Mouse (Mus musculus): ENCODE measurements around the gene Nr1i2. TPM values are rescaled to one million over a fixed set of nuclear protein-coding genes. Genes with fewer than 3 reads are reported as not detected.
A peak's percentile ranks its signal among the peaks of the same experiment; 100 is the strongest.

Nr1i2 gene
- total and polyA plus RNA-seq, 3 experiments = not detected

- Histone ChIP-seq H3K9me3 (replicated peaks; ENCODE audit: insufficient read depth, low read length) (no peaks in the 10 kb centered on the region), H3K4me1 (ENCODE audit: control insufficient read depth in 1 of 2, insufficient read depth in 2 of 2, low read length in 2 of 2) (no peaks in the 10 kb centered on the region), H3K27me3 (ENCODE audit: control insufficient read depth in 1 of 2, insufficient read depth in 2 of 2, low read length in 2 of 2) (peaks cover 1 to 9% of the 10 kb centered on the region in 2 experiments), H3K9ac (ENCODE audit: control insufficient read depth, low read depth, low read length, poor library complexity, severe bottlenecking) (no peak overlapping the region), H3K79me2 (ENCODE audit: control insufficient read depth, insufficient read depth, low read length, poor library complexity) (no peaks in the 10 kb centered on the region), H3K27ac (ENCODE audit: control insufficient read depth, low read depth, low read length) (no peak overlapping the region), H3K4me3 (ENCODE audit: control insufficient read depth in 1 of 2, insufficient read depth in 1 of 2, low read depth in 2 of 2, low read length in 2 of 2) (no peak overlapping the region), H3K36me3 (ENCODE audit: control insufficient read depth in 1 of 2, insufficient read depth in 2 of 2, low read length in 2 of 2) (no peaks in the 10 kb centered on the region)
- no peak for DNase-seq (ENCODE audit: low read depth, low spot score)
- no peak for TF ChIP-seq MAX (IDR thresholded peaks at IDR 0.05; ENCODE audit: low read length)
- TF ChIP-seq EP300 (IDR thresholded peaks at IDR 0.05; ENCODE audit: low read depth in 1 of 2, low read length in 2 of 2) = no peak
- TF ChIP-seq E2F4 (IDR thresholded peaks at IDR 0.05; ENCODE audit: borderline replicate concordance, low read depth, low read length) = no peak
- TF ChIP-seq MAZ (IDR thresholded peaks at IDR 0.05; ENCODE audit: low read depth, low read length) = no peak
- no peak for TF ChIP-seq USF1 (IDR thresholded peaks at IDR 0.05; ENCODE audit: low read depth, low read length)
Measured at GRCm38 (mm10) chr16:38285801-38286200, 8.8 kb downstream of the Nr1i2 start.

DNA sequence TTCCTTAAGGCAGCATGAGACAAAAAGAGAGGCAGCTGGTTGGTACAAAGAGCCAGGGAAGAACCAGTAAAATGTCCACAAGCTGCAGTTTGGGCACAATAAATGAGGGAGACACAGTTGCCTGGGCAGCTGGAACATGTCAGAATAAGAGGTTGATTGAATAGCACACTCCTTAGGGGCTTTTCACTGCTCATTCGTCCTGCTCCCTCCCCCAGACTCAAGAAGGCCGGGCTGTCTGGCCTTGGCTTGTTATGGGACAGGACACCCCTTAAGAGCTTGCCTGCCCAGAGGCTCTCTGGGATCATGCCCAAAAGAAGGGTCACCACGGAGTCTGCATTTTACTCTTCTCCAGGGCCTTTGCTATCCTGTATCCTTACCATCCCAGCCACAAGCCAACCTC, 11.3 kb downstream of the Nr1i2 start:
- Histone ChIP-seq H3K27me3 (ENCODE audit: control insufficient read depth in 1 of 2, insufficient read depth in 2 of 2, low read length in 2 of 2) (peaks cover 3 to 7% of the 10 kb centered on the region in 2 experiments), H3K27ac (ENCODE audit: control insufficient read depth, low read depth, low read length) (no peak overlapping the region), H3K79me2 (ENCODE audit: control insufficient read depth, insufficient read depth, low read length, poor library complexity) (no peaks in the 10 kb centered on the region), H3K9ac (ENCODE audit: control insufficient read depth, low read depth, low read length, poor library complexity, severe bottlenecking) (no peak overlapping the region), H3K4me3 (ENCODE audit: control insufficient read depth in 1 of 2, insufficient read depth in 1 of 2, low read depth in 2 of 2, low read length in 2 of 2) (no peak overlapping the region), H3K36me3 (ENCODE audit: control insufficient read depth in 1 of 2, insufficient read depth in 2 of 2, low read length in 2 of 2) (no peaks in the 10 kb centered on the region), H3K4me1 (ENCODE audit: control insufficient read depth in 1 of 2, insufficient read depth in 2 of 2, low read length in 2 of 2) (no peaks in the 10 kb centered on the region), H3K9me3 (replicated peaks; ENCODE audit: insufficient read depth, low read length) (no peaks in the 10 kb centered on the region)
- no peak for DNase-seq (ENCODE audit: low read depth, low spot score)
- TF ChIP-seq MYB (IDR thresholded peaks at IDR 0.05; ENCODE audit: low read depth, low read length) = no peak
- no peak for TF ChIP-seq ETS1 (IDR thresholded peaks at IDR 0.05; ENCODE audit: low read depth, low read length)
- no peak for TF ChIP-seq GABPA (IDR thresholded peaks at IDR 0.05; ENCODE audit: low read depth, low read length)
- TF ChIP-seq KAT2A (conservative IDR thresholded peaks at IDR 0.05; ENCODE audit: low read depth, low read length) = no peak
- TF ChIP-seq NELFE (IDR thresholded peaks at IDR 0.05; ENCODE audit: low read depth, low read length) = no peak
- no peak for TF ChIP-seq EP300 (IDR thresholded peaks at IDR 0.05; ENCODE audit: low read depth in 1 of 2, low read length in 2 of 2)
- TF ChIP-seq E2F4 (IDR thresholded peaks at IDR 0.05; ENCODE audit: borderline replicate concordance, low read depth, low read length) = no peak
- no peak for TF ChIP-seq USF2 (IDR thresholded peaks at IDR 0.05; ENCODE audit: borderline replicate concordance in 1 of 2, insufficient read depth in 1 of 2, low read depth in 1 of 2, low read length in 2 of 2)

GRCm38 (mm10) chr16:38282559-38283160, 12.0 kb downstream of the Nr1i2 start:
- H3K9ac ChIP-seq (ENCODE audit: control insufficient read depth, low read depth, low read length, poor library complexity, severe bottlenecking) = no peak overlapping the region
- H3K9me3 ChIP-seq (replicated peaks; ENCODE audit: insufficient read depth, low read length) = no peaks in the 10 kb centered on the region
- peak overlapping the region; percentile 16 to 35; a peak in 1 of 4 replicates for H3K4me3 ChIP-seq (ENCODE audit: control insufficient read depth in 1 of 2, insufficient read depth in 1 of 2, low read depth in 2 of 2, low read length in 2 of 2)
- DNase-seq (ENCODE audit: low read depth, low spot score) = no peak
- H3K27ac ChIP-seq (ENCODE audit: control insufficient read depth, low read depth, low read length) = no peak overlapping the region
- no peaks in the 10 kb centered on the region for H3K36me3 ChIP-seq (ENCODE audit: control insufficient read depth in 1 of 2, insufficient read depth in 2 of 2, low read length in 2 of 2)
- H3K4me1 ChIP-seq (ENCODE audit: control insufficient read depth in 1 of 2, insufficient read depth in 2 of 2, low read length in 2 of 2) = no peaks in the 10 kb centered on the region
- TF ChIP-seq MEF2A (IDR thresholded peaks at IDR 0.05; ENCODE audit: extremely low read depth, insufficient replicate concordance, low read depth, low read length, poor library complexity, severe bottlenecking) (no peak), GATA1 (IDR thresholded peaks at IDR 0.05; ENCODE audit: low read depth, low read length) (no peak), EP300 (IDR thresholded peaks at IDR 0.05; ENCODE audit: low read depth in 1 of 2, low read length in 2 of 2) (no peak), USF2 (IDR thresholded peaks at IDR 0.05; ENCODE audit: borderline replicate concordance in 1 of 2, insufficient read depth in 1 of 2, low read depth in 1 of 2, low read length in 2 of 2) (no peak), HCFC1 (IDR thresholded peaks at IDR 0.05; ENCODE audit: low read depth, low read length) (no peak), TBP (IDR thresholded peaks at IDR 0.05; ENCODE audit: low read depth, low read length) (no peak), ZMIZ1 (IDR thresholded peaks at IDR 0.05; ENCODE audit: low read depth, low read length) (no peak)
- peaks cover 3 to 7% of the 10 kb centered on the region in 2 experiments for H3K27me3 ChIP-seq (ENCODE audit: control insufficient read depth in 1 of 2, insufficient read depth in 2 of 2, low read length in 2 of 2)
- no peaks in the 10 kb centered on the region for H3K79me2 ChIP-seq (ENCODE audit: control insufficient read depth, insufficient read depth, low read length, poor library complexity)

All from MEL (cell line).